Mouse (Mus musculus): ENCODE measurements around the gene Aplf. TPM values are rescaled to one million over a fixed set of nuclear protein-coding genes. Genes with fewer than 3 reads are reported as not detected.
"Not testable (repeated sequence)": the region's sequence is repeated elsewhere in the genome, so short reads cannot be mapped to it uniquely, and the experiment has no call there.

The Aplf gene
- polyA plus RNA-seq, 1 experiment = 9.5 TPM

DNA sequence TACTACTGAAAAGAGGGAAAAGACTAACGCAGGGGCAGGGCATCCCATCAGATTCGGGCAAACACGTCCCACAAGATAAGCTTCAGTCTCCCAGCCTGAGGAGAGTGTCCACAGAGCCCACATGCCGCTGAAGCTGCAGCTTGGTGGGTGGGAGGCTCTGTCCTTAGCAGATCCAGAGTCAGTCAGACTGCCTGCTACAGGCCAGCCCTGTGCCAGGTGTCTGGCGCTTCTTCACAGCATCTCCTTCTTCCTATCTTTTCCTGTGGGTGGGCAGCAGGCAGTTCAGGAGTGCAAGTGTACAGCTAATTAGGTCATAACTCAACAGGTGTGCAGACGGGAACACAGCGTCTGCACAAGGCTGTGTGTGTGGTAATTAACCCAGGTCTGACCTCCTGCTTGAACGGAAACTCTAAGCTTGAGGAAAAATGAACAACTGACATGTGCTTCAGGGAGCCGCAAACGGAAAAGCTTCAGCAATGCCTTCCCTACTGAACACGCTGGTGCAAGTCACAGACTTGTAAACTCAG, 33.8 kb downstream of the Aplf start:
- Histone ChIP-seq H3K27ac (ENCODE audit: insufficient read depth, low read depth, low read length) (no peak overlapping the region), H3K4me3 (ENCODE audit: insufficient read depth, low read length) (no peak overlapping the region), H3K4me1 (ENCODE audit: control insufficient read depth, insufficient read depth, low read length) (peaks cover 3% of the 10 kb centered on the region; the same call in 1 of the 2 replicates)
- no peak for TF ChIP-seq CTCF (IDR thresholded peaks at IDR 0.05; ENCODE audit: low read depth, low read length)

DNA sequence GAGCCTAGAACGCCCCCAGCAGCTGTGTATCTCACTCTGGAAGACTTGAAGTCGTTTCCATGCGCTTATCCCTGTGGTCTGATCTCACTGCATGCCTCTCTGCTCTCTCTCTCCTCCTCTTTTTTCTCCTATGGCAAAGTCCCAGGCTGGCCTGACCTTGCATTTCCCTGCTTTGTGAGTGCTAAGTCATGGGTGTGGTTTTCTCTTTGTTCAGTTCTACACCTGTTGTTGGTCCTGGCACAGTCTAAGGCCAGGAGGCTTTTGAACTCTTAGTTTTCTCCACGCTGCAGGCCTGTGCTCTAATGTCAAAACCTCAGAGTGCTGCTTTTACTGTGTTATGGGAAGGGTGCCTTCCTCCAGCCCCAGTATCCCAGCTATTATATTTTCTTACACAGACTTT, 39.8 kb downstream of the Aplf start:
- Histone ChIP-seq H3K27ac (ENCODE audit: insufficient read depth, low read depth, low read length) (no peak overlapping the region), H3K4me1 (ENCODE audit: control insufficient read depth, insufficient read depth, low read length) (peaks cover 3% of the 10 kb centered on the region; the same call in 1 of the 2 replicates), H3K4me3 (ENCODE audit: insufficient read depth, low read length) (no peak overlapping the region)
- TF ChIP-seq CTCF (IDR thresholded peaks at IDR 0.05; ENCODE audit: low read depth, low read length) (no peak), POLR2A (IDR thresholded peaks at IDR 0.05; ENCODE audit: borderline replicate concordance, low read depth, low read length) (no peak)

DNA sequence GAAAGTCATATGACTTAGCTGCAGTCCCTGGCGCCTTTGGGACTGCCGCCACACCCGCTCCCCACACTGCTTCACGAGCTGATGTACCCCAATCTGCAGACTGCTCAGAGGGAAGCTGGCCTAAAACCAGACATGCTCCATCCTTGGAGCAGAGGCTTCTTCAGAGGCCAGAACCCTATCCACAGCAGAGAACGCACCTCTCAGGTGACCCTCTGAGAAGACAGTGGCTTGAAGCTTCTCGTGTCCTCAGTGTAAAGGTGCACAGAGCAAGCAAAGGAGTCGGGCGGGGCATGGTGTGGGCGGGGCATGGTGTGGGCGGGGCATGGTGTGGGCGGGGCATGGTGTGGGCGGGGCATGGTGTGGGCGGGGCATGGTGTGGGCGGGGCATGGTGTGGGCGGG, 43.1 kb downstream of the Aplf start:
- H3K4me3 ChIP-seq (ENCODE audit: insufficient read depth, low read length); H3K27ac ChIP-seq (ENCODE audit: insufficient read depth, low read depth, low read length); H3K4me1 ChIP-seq (ENCODE audit: control insufficient read depth, insufficient read depth, low read length): not testable (repeated sequence)

DNA sequence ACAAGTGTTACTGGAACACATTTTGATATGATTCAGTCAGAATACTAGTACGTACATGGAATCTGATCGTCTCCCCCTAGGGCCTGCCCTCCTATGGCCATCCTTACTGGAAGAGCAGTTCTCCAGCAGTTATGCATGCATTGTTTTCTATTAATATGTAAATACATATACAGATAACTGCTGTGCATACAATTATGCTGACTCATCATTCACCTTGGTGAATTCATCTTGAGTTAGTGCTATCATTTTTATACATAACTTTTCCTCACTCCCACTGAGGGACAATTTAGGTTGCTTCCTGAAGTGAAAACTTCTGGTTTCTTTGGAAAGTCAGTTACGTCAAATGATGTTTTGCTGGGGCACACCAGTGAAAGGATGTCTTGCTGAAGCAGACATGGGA, 48.8 kb downstream of the Aplf start:
- no peak for TF ChIP-seq POLR2A (IDR thresholded peaks at IDR 0.05; ENCODE audit: borderline replicate concordance, low read depth, low read length)
- TF ChIP-seq CTCF (IDR thresholded peaks at IDR 0.05; ENCODE audit: low read depth, low read length) = no peak
- H3K4me3 ChIP-seq (ENCODE audit: insufficient read depth, low read length) = no peak overlapping the region
- peaks cover 10% of the 10 kb centered on the region for H3K4me1 ChIP-seq (ENCODE audit: control insufficient read depth, insufficient read depth, low read length)
- no peak overlapping the region for H3K27ac ChIP-seq (ENCODE audit: insufficient read depth, low read depth, low read length)

DNA sequence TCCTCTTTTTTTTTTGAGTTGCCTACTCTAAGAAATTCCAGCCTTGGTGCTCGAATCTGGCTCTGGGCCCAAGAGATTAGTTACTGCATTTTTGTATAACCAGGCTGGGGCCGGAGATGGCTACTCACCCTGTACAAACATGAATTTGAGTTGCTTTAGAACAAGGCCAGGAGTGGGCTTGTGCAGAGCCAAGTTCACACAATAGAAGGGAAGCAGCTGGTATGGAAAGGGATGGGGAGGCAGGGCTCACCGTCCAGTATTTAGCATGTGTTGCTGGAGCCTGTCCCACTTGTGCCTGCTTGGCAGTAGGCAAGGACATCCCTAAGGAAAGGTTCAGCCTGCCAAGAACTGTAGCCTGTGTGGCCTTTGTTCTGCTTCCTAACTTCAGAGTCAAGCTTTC, 50.7 kb downstream of the Aplf start:
- TF ChIP-seq CTCF (IDR thresholded peaks at IDR 0.05; ENCODE audit: low read depth, low read length) (no peak), POLR2A (IDR thresholded peaks at IDR 0.05; ENCODE audit: borderline replicate concordance, low read depth, low read length) (no peak)
- no peak overlapping the region for H3K4me3 ChIP-seq (ENCODE audit: insufficient read depth, low read length)
- H3K27ac ChIP-seq (ENCODE audit: insufficient read depth, low read depth, low read length) = no peak overlapping the region
- peaks cover 10% of the 10 kb centered on the region for H3K4me1 ChIP-seq (ENCODE audit: control insufficient read depth, insufficient read depth, low read length)

DNA sequence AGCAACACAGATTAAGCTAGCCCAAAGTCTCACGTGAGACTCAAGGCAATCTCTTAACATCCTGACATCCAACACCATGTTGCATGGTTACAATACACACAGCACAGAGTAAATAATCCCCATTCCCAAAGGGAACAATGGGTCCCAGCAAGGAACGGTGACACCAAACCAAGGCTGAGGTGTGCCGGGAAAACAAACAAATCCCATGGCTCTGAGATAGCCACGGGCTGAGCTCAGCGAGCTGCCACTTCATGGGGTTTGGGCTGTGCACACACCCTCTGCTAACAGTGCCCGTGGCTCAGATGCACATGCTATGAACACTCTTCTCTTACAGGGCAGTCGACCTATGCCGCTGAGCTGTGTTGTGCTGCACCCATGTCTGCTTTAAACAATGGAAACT, 54.0 kb downstream of the Aplf start:
- no peak for TF ChIP-seq POLR2A (IDR thresholded peaks at IDR 0.05; ENCODE audit: borderline replicate concordance, low read depth, low read length)
- no peak for TF ChIP-seq CTCF (IDR thresholded peaks at IDR 0.05; ENCODE audit: low read depth, low read length)
- H3K4me3 ChIP-seq (ENCODE audit: insufficient read depth, low read length) = no peak overlapping the region

DNA sequence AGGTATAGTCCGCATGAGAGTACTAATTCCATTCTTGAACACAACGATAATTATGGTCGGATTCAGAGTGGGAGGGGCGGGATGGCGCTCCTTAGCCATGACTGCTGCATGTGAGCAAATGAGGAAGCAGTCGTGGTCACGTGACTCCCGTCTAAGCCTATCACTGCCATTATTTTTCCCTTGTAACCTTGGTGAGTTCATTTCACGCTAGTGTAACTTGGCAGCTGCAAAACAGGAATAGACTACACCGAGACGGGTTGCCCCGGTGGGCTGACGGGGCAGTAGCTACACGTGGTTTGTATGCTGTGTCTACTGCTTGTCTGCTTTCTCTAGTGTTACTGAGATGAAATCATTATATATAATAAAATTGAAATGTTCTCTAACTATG, 56.3 kb downstream of the Aplf start:
- peaks cover 7% of the 10 kb centered on the region for H3K4me1 ChIP-seq (ENCODE audit: control insufficient read depth, insufficient read depth, low read length)
- TF ChIP-seq POLR2A (IDR thresholded peaks at IDR 0.05; ENCODE audit: borderline replicate concordance, low read depth, low read length) = no peak
- no peak for TF ChIP-seq CTCF (IDR thresholded peaks at IDR 0.05; ENCODE audit: low read depth, low read length)
- H3K27ac ChIP-seq (ENCODE audit: insufficient read depth, low read depth, low read length) = no peak overlapping the region
- no peak overlapping the region for H3K4me3 ChIP-seq (ENCODE audit: insufficient read depth, low read length)

More for the DNA sequence above, 54.0 kb downstream of the Aplf start:
- Histone ChIP-seq H3K4me1 (ENCODE audit: control insufficient read depth, insufficient read depth, low read length) (peaks cover 7% of the 10 kb centered on the region), H3K27ac (ENCODE audit: insufficient read depth, low read depth, low read length) (no peak overlapping the region)

DNA sequence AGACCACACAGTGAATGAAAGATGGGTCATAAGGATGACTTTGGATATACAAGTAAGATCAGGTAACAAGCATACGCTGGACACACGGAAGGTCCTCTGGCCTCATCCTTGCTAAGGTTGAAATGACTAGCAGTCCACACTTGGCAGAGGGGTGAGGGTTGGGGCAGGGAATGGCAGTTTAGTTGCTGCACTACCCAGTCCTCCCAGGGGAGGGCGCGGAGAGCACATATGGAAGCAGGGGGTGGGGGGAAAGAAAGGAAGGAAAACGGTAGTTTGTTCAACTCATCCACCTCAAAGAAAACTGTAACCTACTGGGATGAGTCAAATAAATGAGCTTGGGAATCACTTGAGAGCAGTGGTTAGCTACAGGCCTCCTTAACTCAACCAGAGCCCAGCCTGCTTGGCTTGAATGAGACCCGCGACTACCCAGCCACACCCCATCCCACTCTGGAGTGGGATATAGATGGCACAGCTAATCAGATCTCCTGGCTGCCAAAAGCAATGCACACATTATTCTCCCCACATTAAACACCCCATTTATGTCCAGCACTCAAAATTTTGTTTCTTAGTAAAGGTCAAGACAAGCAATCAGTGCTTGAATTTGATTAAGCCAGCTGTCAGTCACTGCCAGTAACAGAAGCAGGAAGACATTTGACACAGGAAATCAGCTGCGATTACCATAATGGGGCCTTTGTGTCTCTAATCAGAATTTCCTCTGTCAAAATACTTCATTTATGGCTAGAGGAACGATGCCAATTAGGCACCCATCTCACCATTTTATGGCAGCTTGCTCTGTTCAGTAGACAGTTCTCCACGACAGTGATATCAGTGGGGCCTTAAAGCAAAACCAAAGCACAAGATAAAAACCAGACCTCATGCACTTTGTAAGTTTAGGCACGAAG, 56.9 kb downstream of the Aplf start:
- H3K4me3 ChIP-seq (ENCODE audit: insufficient read depth, low read length) = no peak overlapping the region
- peaks cover 3% of the 10 kb centered on the region; the same call in 1 of the 2 replicates for H3K4me1 ChIP-seq (ENCODE audit: control insufficient read depth, insufficient read depth, low read length)
- TF ChIP-seq CTCF (IDR thresholded peaks at IDR 0.05; ENCODE audit: low read depth, low read length) (0 out of 2 replicates have a peak, but pooled peaks have one; percentile 40), POLR2A (IDR thresholded peaks at IDR 0.05; ENCODE audit: borderline replicate concordance, low read depth, low read length) (no peak)
- no peak overlapping the region for H3K27ac ChIP-seq (ENCODE audit: insufficient read depth, low read depth, low read length)

DNA sequence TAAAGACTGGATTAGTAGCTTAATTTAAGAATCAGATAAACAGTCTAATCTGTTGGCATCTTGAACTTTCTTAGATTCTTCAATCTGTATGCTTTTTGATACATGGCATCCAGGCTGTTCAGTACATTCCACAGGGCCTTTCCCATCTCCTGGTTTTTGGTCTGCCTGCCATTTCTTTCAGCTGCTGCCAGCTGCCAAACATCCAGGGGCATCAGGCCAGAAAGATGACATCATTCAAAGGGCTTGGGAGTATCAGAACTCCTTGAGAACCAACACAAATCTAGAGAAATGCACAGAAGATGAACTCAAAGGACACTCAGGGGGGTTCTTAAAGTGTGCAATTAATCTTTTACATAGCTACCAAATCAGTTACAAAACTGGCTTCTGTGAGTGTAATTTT, 72.2 kb downstream of the Aplf start:
- TF ChIP-seq CTCF (IDR thresholded peaks at IDR 0.05; ENCODE audit: low read depth, low read length) (no peak), POLR2A (IDR thresholded peaks at IDR 0.05; ENCODE audit: borderline replicate concordance, low read depth, low read length) (no peak)
- Histone ChIP-seq H3K27ac (ENCODE audit: insufficient read depth, low read depth, low read length) (no peak overlapping the region), H3K4me3 (ENCODE audit: insufficient read depth, low read length) (no peak overlapping the region), H3K4me1 (ENCODE audit: control insufficient read depth, insufficient read depth, low read length) (peaks cover 16% of the 10 kb centered on the region)

DNA sequence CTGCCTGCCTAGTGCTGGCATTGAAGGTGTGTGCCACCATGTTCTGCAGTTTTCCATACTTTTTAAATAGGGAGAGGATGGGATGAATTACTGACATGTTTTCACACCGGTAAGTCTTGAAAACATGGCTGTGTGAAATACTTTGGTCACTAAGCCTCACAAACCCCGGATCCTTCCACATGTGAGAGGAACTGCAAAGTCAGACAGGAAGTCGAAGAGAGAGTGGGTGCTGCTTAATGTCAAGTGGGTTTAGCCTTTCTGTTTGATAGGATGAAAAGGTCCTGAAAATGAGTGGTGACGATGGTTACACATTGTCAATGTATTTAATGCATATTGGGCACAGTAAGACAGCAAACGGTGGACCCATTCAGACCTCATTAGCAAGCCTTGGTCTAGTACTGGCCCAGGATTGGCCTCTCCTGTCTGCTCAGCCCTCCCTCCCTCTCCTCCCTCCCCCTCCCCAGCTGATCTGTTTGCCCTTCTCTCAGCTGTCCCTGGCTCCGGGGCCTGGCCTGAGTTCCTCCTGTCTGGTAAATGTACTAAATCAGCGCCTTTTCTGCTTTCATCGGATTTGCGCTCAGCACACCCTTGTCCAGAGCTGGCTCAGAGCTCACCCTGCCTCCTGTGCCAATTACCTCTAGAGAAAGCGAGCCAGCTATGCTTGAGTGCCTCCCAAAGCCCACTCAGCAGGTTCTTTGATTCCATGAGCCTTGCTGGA, 74.7 kb downstream of the Aplf start:
- TF ChIP-seq POLR2A (IDR thresholded peaks at IDR 0.05; ENCODE audit: borderline replicate concordance, low read depth, low read length) = no peak
- no peak for TF ChIP-seq CTCF (IDR thresholded peaks at IDR 0.05; ENCODE audit: low read depth, low read length)
- no peak overlapping the region for H3K4me3 ChIP-seq (ENCODE audit: insufficient read depth, low read length)
- H3K27ac ChIP-seq (ENCODE audit: insufficient read depth, low read depth, low read length) = no peak overlapping the region
- H3K4me1 ChIP-seq (ENCODE audit: control insufficient read depth, insufficient read depth, low read length) = peaks cover 16% of the 10 kb centered on the region
